Mouse (Mus musculus): ENCODE measurements around the gene 4931422A03Rik.

- no peak for TF ChIP-seq EP300 (IDR thresholded peaks at IDR 0.05; ENCODE audit: insufficient read depth, low read depth, low read length)
- no peak for TF ChIP-seq POLR2A (IDR thresholded peaks at IDR 0.05; ENCODE audit: insufficient read depth, low read depth, low read length)
Observed at GRCm38 (mm10) chr2:103932480-103932879, 95.7 kb downstream of the 4931422A03Rik start.

All from heart, adult 2 months (tissue).